Mouse (Mus musculus): ENCODE measurements around the gene Pot1b. TPM values are rescaled to one million over a fixed set of nuclear protein-coding genes. Genes with fewer than 3 reads are reported as not detected.

Gene Pot1b
- polyA plus RNA-seq (2015; fragmentation: Nextera tagmentation; extraction: Ambion mirVana): 3.9 and 4.4 TPM in 2 replicates

DNA sequence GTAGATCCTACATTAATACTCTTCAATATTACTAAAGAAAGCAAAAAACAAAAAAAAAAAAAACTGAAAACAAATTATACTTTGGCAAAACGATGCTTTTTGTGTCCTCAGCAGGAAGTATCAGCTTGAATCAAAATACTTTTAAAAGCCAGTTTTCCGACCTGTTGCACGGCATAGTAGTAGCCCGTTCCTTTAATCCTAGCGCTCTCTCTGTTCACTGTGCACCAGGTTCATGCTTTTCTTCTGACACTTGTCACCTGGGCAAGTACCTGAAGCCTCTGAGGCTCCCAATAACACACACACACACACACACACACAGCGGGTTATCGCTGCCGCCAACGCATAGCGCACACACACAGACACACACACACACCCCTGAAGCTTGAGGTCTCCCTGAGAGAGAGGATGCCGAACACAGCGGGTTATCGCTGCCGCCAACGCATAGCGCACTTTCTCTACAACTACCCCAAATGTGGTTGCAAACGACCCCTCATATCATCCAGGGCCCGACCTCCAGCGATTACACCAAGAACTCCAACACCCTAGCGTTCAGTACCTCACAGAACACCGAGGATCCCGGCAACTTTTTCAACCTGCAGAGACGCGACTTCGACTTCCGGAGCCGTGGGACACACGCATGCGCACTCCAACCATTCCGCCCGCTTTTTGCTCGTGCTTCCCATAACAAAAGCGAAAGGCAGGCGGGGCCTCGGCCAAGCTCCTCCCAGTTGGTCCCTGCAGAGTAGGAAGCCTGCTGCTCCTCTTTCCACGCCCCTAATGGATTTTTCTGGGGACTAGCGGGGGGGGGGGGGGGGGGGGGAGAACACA, at the start of gene Pot1b:
Pot1b (minus strand) TSS at position 645 of the 828 bp plus-strand sequence.
- Histone ChIP-seq H3K36me3 (ENCODE audit: insufficient read depth, low read length) (no peaks in the 10 kb centered on the region), H3K4me3 (replicated peaks; ENCODE audit: low read depth, low read length) (peak within 1 kb of the TSS; percentile 73), H3K27ac (peak within 1 kb of the TSS; percentile 52; the same call in 1 of the 2 replicates), H3K4me2 (ENCODE audit: low read length) (peak within 1 kb of the TSS; percentile 72), H3K9ac (ENCODE audit: low read depth, low read length) (peak within 1 kb of the TSS; percentile 67), H3K9me3 (replicated peaks; ENCODE audit: low read length) (no peaks in the 10 kb centered on the region), H3K27me3 (ENCODE audit: insufficient read depth, low read length) (no peaks in the 10 kb centered on the region), H3K4me1 (replicated peaks; ENCODE audit: insufficient read depth, low read length) (no peaks in the 10 kb centered on the region)
- WGBS: under 1% methylated on average over 36 of the region's 37 CpGs
- DNase-seq (ENCODE audit: low spot score) (peak; percentile 98), ATAC-seq (replicated peaks; ENCODE audit: low FRiP score, low read depth) (peak; percentile 99)
- TF ChIP-seq CTCF (IDR thresholded peaks at IDR 0.05; ENCODE audit: low read depth): peak; percentile 24; the same call in 1 of the 2 replicates

DNA sequence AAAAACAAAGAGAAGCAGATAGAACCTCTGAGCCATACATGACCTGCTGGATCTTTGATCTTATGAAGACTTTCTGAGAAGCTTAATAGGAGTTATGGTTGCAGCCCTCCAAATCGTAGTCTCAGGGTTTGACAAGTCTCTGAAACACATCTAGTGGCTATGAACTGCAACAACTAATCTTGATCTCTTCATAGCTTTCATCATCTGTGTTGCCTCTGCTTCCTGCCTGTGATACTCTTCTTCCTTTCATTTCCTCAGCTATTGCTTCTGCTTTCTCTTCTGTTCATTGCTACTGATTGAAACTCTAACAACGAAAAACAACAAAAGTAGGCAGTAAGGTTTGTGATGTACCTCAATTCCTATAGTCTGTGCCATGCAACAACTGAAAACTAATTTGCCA, 38.7 kb upstream of the Pot1b start:
- no peak overlapping the region for H3K9ac ChIP-seq (ENCODE audit: low read depth, low read length)
- no peaks in the 10 kb centered on the region for H3K36me3 ChIP-seq (ENCODE audit: insufficient read depth, low read length)
- H3K27me3 ChIP-seq (ENCODE audit: insufficient read depth, low read length): no peaks in the 10 kb centered on the region
- DNase-seq (ENCODE audit: low spot score): no peak
- ATAC-seq (replicated peaks; ENCODE audit: low FRiP score, low read depth): no peak
- H3K4me1 ChIP-seq (replicated peaks; ENCODE audit: insufficient read depth, low read length): no peaks in the 10 kb centered on the region
- 66% methylated on average over 2 of the region's 2 CpGs for WGBS
- no peak overlapping the region for H3K4me2 ChIP-seq (ENCODE audit: low read length)
- H3K9me3 ChIP-seq (replicated peaks; ENCODE audit: low read length): no peaks in the 10 kb centered on the region
- no peak overlapping the region for H3K4me3 ChIP-seq (replicated peaks; ENCODE audit: low read depth, low read length)
- H3K27ac ChIP-seq: no peak overlapping the region
- no peak for TF ChIP-seq CTCF (IDR thresholded peaks at IDR 0.05; ENCODE audit: low read depth)

DNA sequence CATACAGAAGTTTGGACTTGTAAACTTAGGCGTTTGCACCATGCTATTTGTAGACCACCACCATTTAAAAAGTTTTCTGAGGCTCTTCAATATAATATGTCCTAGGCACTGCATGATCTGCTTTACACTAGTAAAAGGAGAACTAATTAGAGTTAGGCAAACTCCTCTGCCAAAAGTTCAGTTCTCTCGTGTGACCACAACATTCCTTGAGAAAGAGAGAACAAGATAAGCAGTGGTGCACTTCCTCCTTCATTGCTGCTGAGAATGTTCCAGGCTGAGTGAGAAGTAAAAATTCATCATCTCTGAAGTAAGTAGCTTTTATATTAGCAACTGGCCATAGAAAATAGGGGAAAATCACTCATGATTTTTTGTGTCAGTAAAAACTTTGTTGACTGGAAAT, 37.4 kb upstream of the Pot1b start, which contains the start of gene Adgre4:
Adgre4 (plus strand) TSS at position 199 of the 400 bp plus-strand sequence.
- Histone ChIP-seq H3K27ac (no peak within 1 kb of the TSS), H3K4me2 (ENCODE audit: low read length) (no peak within 1 kb of the TSS), H3K9ac (ENCODE audit: low read depth, low read length) (no peak within 1 kb of the TSS), H3K36me3 (ENCODE audit: insufficient read depth, low read length) (no peaks in the 10 kb centered on the region), H3K9me3 (replicated peaks; ENCODE audit: low read length) (no peaks in the 10 kb centered on the region), H3K4me3 (replicated peaks; ENCODE audit: low read depth, low read length) (no peak within 1 kb of the TSS), H3K27me3 (ENCODE audit: insufficient read depth, low read length) (no peaks in the 10 kb centered on the region), H3K4me1 (replicated peaks; ENCODE audit: insufficient read depth, low read length) (no peaks in the 10 kb centered on the region)
- DNase-seq (ENCODE audit: low spot score): no peak
- 52% methylated on average over 2 of the region's 2 CpGs for WGBS
- no peak for TF ChIP-seq CTCF (IDR thresholded peaks at IDR 0.05; ENCODE audit: low read depth)
- ATAC-seq (replicated peaks; ENCODE audit: low FRiP score, low read depth): no peak

DNA sequence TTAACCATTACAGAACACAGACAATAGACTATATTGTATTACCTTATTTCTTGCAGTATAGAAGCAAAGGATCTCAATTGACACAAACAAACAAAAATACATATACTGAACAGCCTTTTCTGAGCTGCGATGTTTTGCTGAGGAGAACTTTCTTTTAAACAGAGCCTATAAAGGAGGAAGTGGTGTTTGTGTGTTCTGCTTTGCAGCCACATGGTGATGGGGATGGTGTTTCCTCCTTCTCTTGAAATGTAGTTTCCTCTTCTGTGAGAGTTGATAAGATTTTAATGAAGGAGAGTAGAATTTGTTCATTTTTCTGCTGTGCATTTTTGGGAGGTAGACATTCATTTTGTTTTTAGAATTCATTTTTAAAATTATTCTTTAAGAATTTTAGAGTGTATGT, 24.2 kb upstream of the Pot1b start:
- TF ChIP-seq CTCF (IDR thresholded peaks at IDR 0.05; ENCODE audit: low read depth): no peak
- DNase-seq (ENCODE audit: low spot score) (no peak), ATAC-seq (replicated peaks; ENCODE audit: low FRiP score, low read depth) (no peak)
- Histone ChIP-seq H3K36me3 (ENCODE audit: insufficient read depth, low read length) (no peaks in the 10 kb centered on the region), H3K4me3 (replicated peaks; ENCODE audit: low read depth, low read length) (no peak overlapping the region), H3K27ac (no peak overlapping the region), H3K9me3 (replicated peaks; ENCODE audit: low read length) (no peaks in the 10 kb centered on the region), H3K4me2 (ENCODE audit: low read length) (no peak overlapping the region), H3K9ac (ENCODE audit: low read depth, low read length) (no peak overlapping the region), H3K4me1 (replicated peaks; ENCODE audit: insufficient read depth, low read length) (no peaks in the 10 kb centered on the region), H3K27me3 (ENCODE audit: insufficient read depth, low read length) (no peaks in the 10 kb centered on the region)
- 74% methylated on average over 1 of the region's 1 CpGs for WGBS

DNA sequence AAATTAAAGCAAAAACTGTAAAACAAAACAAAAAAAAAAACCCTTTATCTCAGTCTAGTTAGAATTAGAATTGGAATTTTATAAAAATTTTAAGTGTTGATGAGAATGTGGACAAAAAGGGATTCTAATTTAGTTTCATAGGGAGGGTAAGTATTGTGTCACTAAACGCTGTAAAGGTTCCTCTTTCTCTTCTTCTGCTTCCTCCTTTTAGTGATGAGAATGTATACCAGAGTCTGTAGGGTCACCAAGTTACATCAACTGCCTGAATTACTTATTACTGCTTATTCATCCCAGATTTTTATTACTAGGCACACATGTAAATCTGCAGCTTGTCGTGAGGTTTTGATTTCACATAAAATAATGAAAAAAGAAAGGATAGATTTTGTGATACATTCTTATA, 13.8 kb upstream of the Pot1b start:
- ATAC-seq (replicated peaks; ENCODE audit: low FRiP score, low read depth) (no peak), DNase-seq (ENCODE audit: low spot score) (no peak)
- Histone ChIP-seq H3K4me2 (ENCODE audit: low read length) (no peak overlapping the region), H3K4me3 (replicated peaks; ENCODE audit: low read depth, low read length) (no peak overlapping the region), H3K9me3 (replicated peaks; ENCODE audit: low read length) (no peaks in the 10 kb centered on the region), H3K27ac (no peak overlapping the region), H3K4me1 (replicated peaks; ENCODE audit: insufficient read depth, low read length) (no peaks in the 10 kb centered on the region), H3K9ac (ENCODE audit: low read depth, low read length) (no peak overlapping the region), H3K27me3 (ENCODE audit: insufficient read depth, low read length) (no peaks in the 10 kb centered on the region), H3K36me3 (ENCODE audit: insufficient read depth, low read length) (no peaks in the 10 kb centered on the region)
- TF ChIP-seq CTCF (IDR thresholded peaks at IDR 0.05; ENCODE audit: low read depth): no peak
- WGBS: 72% methylated on average over 2 of the region's 2 CpGs

DNA sequence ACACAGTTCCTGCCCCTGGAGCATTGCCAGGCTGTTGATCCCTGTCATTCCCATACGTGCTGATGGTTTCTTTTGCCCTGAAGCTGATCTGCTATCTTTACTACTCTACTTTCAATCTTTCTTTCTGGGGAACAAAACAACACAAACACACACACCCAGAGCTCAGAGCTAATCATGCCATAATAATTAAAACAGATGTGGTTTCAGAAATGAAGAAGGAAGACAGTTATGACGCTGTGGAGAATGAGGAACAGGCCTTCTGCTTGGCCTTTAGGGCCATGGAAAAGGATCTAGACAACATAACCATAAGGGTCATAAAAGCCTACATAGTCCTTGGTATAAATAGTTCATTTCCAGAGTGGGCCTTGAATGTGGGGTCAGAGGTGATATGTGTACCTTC, 9.8 kb upstream of the Pot1b start:
- no peak overlapping the region for H3K4me2 ChIP-seq (ENCODE audit: low read length)
- ATAC-seq (replicated peaks; ENCODE audit: low FRiP score, low read depth) (no peak), DNase-seq (ENCODE audit: low spot score) (no peak)
- H3K27ac ChIP-seq: no peak overlapping the region
- 60% methylated on average over 2 of the region's 2 CpGs for WGBS
- no peaks in the 10 kb centered on the region for H3K36me3 ChIP-seq (ENCODE audit: insufficient read depth, low read length)
- no peak for TF ChIP-seq CTCF (IDR thresholded peaks at IDR 0.05; ENCODE audit: low read depth)
- H3K4me1 ChIP-seq (replicated peaks; ENCODE audit: insufficient read depth, low read length): no peaks in the 10 kb centered on the region
- H3K4me3 ChIP-seq (replicated peaks; ENCODE audit: low read depth, low read length): no peak overlapping the region
- H3K9me3 ChIP-seq (replicated peaks; ENCODE audit: low read length): no peaks in the 10 kb centered on the region
- no peak overlapping the region for H3K9ac ChIP-seq (ENCODE audit: low read depth, low read length)
- no peaks in the 10 kb centered on the region for H3K27me3 ChIP-seq (ENCODE audit: insufficient read depth, low read length)
